Mouse (Mus musculus) liver, embryonic 16.5 days (tissue): ENCODE results near the gene Lrrtm4. TPM values are rescaled to one million over a fixed set of nuclear protein-coding genes. Genes with fewer than 3 reads are reported as not detected.

Experiments used
- ATAC-seq: fragments of 200-750 bp; cut with Nextera tagmentation; 2 replicates; pipeline ENCODE4 v1.8.0; 2017; ENCODE audit warnings: low read depth, mild to moderate bottlenecking, moderate number of reproducible peaks, moderate library complexity
- H3K27ac ChIP-seq: fragments of 300-500 bp; sonication (generic); 2 replicates; pipeline ENCODE4 v1.5.1; 2014; ENCODE audit warnings: mild to moderate bottlenecking, low read length
- H3K27me3 ChIP-seq: fragments of 300-500 bp; sonication (generic); 2 replicates; pipeline ENCODE4 v1.6.1; 2014; ENCODE audit warnings: low read depth, low read length, mixed read lengths; ENCODE audit not compliant: control insufficient read depth, insufficient read depth
- H3K36me3 ChIP-seq: fragments of 300-500 bp; sonication (generic); 2 replicates; pipeline ENCODE4 v1.6.1; 2014; ENCODE audit warnings: mild to moderate bottlenecking; ENCODE audit not compliant: control insufficient read depth, insufficient read depth
- H3K4me1 ChIP-seq: fragments of 300-500 bp; sonication (generic); 2 replicates; pipeline ENCODE4 v1.6.1; 2014; ENCODE audit warnings: low read depth, low read length, mixed read lengths; ENCODE audit not compliant: control insufficient read depth
- H3K4me2 ChIP-seq: fragments of 300-500 bp; sonication (generic); 2 replicates; pipeline ENCODE4 v1.6.1; 2014; ENCODE audit warnings: low read depth, low read length, mixed read lengths
- H3K4me3 ChIP-seq: fragments of 300-500 bp; sonication (generic); 2 replicates; pipeline ENCODE4 v1.5.1; 2014; ENCODE audit warnings: low read depth, mild to moderate bottlenecking, low read length
- H3K9ac ChIP-seq: fragments of 300-500 bp; sonication (generic); 2 replicates; pipeline ENCODE4 v1.6.1; 2014; ENCODE audit warnings: low read depth, low read length
- H3K9me3 ChIP-seq: fragments of 300-500 bp; sonication (generic); replicated peaks from 2 replicates; pipeline ENCODE4 v1.6.1; 2016; ENCODE audit warnings: low read length; ENCODE audit not compliant: control insufficient read depth
- WGBS: fragments of 180-500 bp; shearing (Covaris S2); extraction: QIAGEN DNeasy Blood & Tissue Kit; methylation state at CpG from one replicate; pipeline ENCODE4 v1.1.7; 2014; ENCODE audit not compliant: insufficient replicate concordance; 5-methylcytosine and 5-hydroxymethylcytosine counted together
- polyA plus RNA-seq: library from polyadenylated mRNA; unstranded; fragments of >200 nt; fragmentation: Nextera tagmentation; extraction: Ambion mirVana; gene quantifications from 2 replicates; pipeline ENCODE4 v1.2.1, GENCODE M21; 2015

The Lrrtm4 gene
- polyA plus RNA-seq, 1 experiment from 2014 or later: not detected

DNA sequence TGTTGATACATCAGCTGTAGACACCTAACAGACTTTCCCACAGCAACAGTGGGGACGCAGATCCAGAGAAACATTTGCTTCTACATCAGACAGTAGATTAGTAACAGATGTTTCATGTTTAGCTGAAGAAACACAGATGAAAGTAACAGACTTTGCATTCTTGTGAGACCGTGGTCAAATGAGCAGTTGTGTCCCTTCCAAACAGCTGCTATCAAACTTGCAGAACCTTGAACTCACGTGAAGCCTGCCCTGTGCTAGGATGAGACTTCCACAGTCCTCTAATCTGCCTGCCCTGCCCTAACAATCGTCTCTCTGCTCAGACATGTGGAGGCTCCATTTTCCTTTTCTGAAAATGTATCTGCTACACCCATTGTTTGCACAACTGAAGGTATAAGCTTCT is 245.3 kb downstream of the Lrrtm4 start:
- H3K27me3 ChIP-seq: no peaks in the 10 kb centered on the region
- ATAC-seq: no peak
- no peak overlapping the region for H3K4me3 ChIP-seq
- H3K4me1 ChIP-seq: no peaks in the 10 kb centered on the region
- H3K4me2 ChIP-seq: no peak overlapping the region
- no peaks in the 10 kb centered on the region for H3K36me3 ChIP-seq
- no peak overlapping the region for H3K9ac ChIP-seq
- 46% methylated on average over 4 of the region's 4 CpGs for WGBS
- H3K9me3 ChIP-seq: no peaks in the 10 kb centered on the region
- no peak overlapping the region for H3K27ac ChIP-seq

DNA sequence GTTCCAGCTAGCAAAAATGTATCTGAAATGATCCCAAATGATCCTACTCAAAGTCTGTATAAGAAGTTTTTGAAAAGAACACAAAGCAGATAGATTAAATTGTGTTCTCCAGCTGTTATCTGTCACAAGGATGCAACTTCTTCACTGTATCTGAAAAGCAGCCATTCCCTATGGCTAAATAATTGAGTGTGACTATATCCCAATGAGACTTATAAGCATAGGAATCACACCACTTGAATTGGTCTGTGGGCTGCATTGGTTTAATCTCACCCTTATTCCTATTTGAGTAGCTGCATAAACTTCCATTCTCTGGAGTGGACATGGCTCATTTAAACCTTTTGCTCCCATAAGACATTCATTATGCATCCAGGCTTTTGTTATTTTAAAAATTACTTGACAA is 245.9 kb downstream of the Lrrtm4 start:
- H3K4me1 ChIP-seq: no peaks in the 10 kb centered on the region
- H3K9me3 ChIP-seq: no peaks in the 10 kb centered on the region
- H3K27me3 ChIP-seq: no peaks in the 10 kb centered on the region
- H3K4me3 ChIP-seq: no peak overlapping the region
- no peaks in the 10 kb centered on the region for H3K36me3 ChIP-seq
- H3K4me2 ChIP-seq: no peak overlapping the region
- ATAC-seq: no peak
- H3K9ac ChIP-seq: no peak overlapping the region
- H3K27ac ChIP-seq: no peak overlapping the region

DNA sequence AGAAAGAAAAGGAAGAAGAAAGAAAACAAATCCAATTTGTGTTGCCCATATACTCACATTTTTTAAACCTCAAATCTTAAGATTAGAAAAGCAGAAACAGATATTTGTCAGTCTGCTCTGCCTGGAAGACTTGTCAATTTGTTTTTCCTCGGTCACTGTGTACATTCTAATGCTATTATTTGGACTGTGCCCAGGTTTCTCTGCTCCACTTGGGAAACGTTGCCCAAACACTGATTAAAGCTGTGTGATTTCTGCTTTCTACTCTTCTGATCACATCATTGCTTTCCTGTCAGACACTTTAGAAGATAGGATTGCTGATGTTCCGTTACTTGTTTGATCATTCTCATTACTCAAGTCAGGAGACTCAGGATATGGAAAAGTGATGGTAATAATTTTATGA is 247.1 kb downstream of the Lrrtm4 start:
- no peak overlapping the region for H3K9ac ChIP-seq
- H3K4me2 ChIP-seq: no peak overlapping the region
- H3K27ac ChIP-seq: no peak overlapping the region
- no peaks in the 10 kb centered on the region for H3K36me3 ChIP-seq
- no peaks in the 10 kb centered on the region for H3K27me3 ChIP-seq
- ATAC-seq: no peak
- H3K4me3 ChIP-seq: no peak overlapping the region
- 36% methylated on average over 3 of the region's 3 CpGs for WGBS
- H3K4me1 ChIP-seq: no peaks in the 10 kb centered on the region
- no peaks in the 10 kb centered on the region for H3K9me3 ChIP-seq

GRCm38 (mm10) chr6:80286968-80287367 is 268.3 kb downstream of the Lrrtm4 start:
- Histone ChIP-seq H3K36me3 (no peaks in the 10 kb centered on the region), H3K4me2 (no peak overlapping the region), H3K9me3 (no peaks in the 10 kb centered on the region), H3K27ac (no peak overlapping the region), H3K4me1 (no peaks in the 10 kb centered on the region), H3K9ac (no peak overlapping the region), H3K4me3 (no peak overlapping the region), H3K27me3 (no peaks in the 10 kb centered on the region)
- 74% methylated on average over 1 of the region's 1 CpGs for WGBS
- ATAC-seq: no peak

- H3K36me3 ChIP-seq: no peaks in the 10 kb centered on the region
- H3K4me3 ChIP-seq: no peak overlapping the region
- H3K4me2 ChIP-seq: no peak overlapping the region
- no peaks in the 10 kb centered on the region for H3K27me3 ChIP-seq
- H3K9me3 ChIP-seq: no peaks in the 10 kb centered on the region
- H3K9ac ChIP-seq: no peak overlapping the region
- no peak; the same call in 1 of the 2 replicates for ATAC-seq
- H3K4me1 ChIP-seq: no peaks in the 10 kb centered on the region
- no peak overlapping the region for H3K27ac ChIP-seq
These were observed 283.2 kb downstream of the Lrrtm4 start for GRCm38 (mm10) chr6:80301871-80302270.

DNA sequence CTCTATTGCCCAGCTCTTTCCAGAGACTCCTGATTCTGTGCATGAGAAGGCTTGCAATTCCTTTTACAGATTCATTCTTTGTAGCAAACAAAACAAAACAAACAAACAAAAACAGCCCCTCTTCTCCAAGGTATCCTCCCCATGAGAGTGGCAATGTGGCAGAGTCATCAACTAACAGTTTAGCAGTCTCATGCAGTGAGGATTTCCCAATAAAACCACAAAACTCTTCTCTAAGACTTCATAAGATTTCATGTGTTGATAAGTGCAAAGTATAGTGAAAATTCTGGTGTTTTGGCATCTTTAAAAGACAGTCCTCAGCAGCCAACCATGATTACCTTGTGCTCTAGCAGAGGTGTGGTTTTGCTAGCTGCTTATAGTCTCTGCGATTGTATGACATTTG is 284.9 kb downstream of the Lrrtm4 start:
- Histone ChIP-seq H3K4me2 (no peak overlapping the region), H3K36me3 (no peaks in the 10 kb centered on the region), H3K4me1 (no peaks in the 10 kb centered on the region), H3K9me3 (no peaks in the 10 kb centered on the region), H3K27me3 (no peaks in the 10 kb centered on the region), H3K9ac (no peak overlapping the region), H3K27ac (no peak overlapping the region), H3K4me3 (no peak overlapping the region)
- WGBS: 59% methylated on average over 1 of the region's 1 CpGs
- no peak for ATAC-seq

GRCm38 (mm10) chr6:80328391-80328790 is 309.7 kb downstream of the Lrrtm4 start:
- Histone ChIP-seq H3K9me3 (no peaks in the 10 kb centered on the region), H3K4me2 (no peak overlapping the region), H3K4me3 (no peak overlapping the region), H3K36me3 (no peaks in the 10 kb centered on the region), H3K4me1 (no peaks in the 10 kb centered on the region), H3K27ac (no peak overlapping the region), H3K27me3 (no peaks in the 10 kb centered on the region), H3K9ac (no peak overlapping the region)
- WGBS: 56% methylated on average over 3 of the region's 3 CpGs
- ATAC-seq: no peak

DNA sequence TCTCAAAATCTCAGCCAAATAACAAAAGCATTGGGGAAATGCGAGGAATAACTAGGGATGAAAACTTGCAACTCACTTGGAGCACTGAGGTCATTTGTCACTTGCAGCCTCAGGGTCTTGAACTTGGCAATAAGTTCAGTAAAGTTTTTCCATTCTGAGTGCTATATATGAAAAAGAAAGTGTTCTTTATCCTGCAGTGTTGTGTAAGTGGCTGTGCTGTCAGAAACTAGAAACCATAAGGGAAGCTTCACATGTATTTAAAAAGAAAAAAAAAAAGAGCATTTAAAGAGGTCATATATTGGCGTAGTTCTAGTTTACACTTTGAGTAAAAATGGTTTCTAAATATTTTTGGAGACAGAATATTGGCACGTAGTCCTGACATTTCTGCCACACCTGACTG is 313.1 kb downstream of the Lrrtm4 start:
- no peak for ATAC-seq
- 60% methylated on average over 3 of the region's 3 CpGs for WGBS
- H3K9ac ChIP-seq: no peak overlapping the region
- H3K36me3 ChIP-seq: no peaks in the 10 kb centered on the region
- H3K4me1 ChIP-seq: no peaks in the 10 kb centered on the region
- H3K27ac ChIP-seq: no peak overlapping the region
- H3K4me3 ChIP-seq: no peak overlapping the region
- no peak overlapping the region for H3K4me2 ChIP-seq
- H3K27me3 ChIP-seq: no peaks in the 10 kb centered on the region
- no peaks in the 10 kb centered on the region for H3K9me3 ChIP-seq

- H3K36me3 ChIP-seq: no peaks in the 10 kb centered on the region
- no peak overlapping the region for H3K27ac ChIP-seq
- H3K4me2 ChIP-seq: no peak overlapping the region
- no peak for ATAC-seq
- no peak overlapping the region for H3K9ac ChIP-seq
- no peak overlapping the region for H3K4me3 ChIP-seq
- H3K27me3 ChIP-seq: no peaks in the 10 kb centered on the region
- no peaks in the 10 kb centered on the region for H3K4me1 ChIP-seq
- WGBS: 74% methylated on average over 1 of the region's 1 CpGs
- no peaks in the 10 kb centered on the region for H3K9me3 ChIP-seq
These were observed 333.6 kb downstream of the Lrrtm4 start for GRCm38 (mm10) chr6:80352307-80352706.

GRCm38 (mm10) chr6:80357092-80357491 is 338.4 kb downstream of the Lrrtm4 start:
- Histone ChIP-seq H3K27ac (no peak overlapping the region), H3K4me1 (no peaks in the 10 kb centered on the region), H3K36me3 (no peaks in the 10 kb centered on the region), H3K9ac (no peak overlapping the region), H3K4me2 (no peak overlapping the region), H3K4me3 (no peak overlapping the region), H3K9me3 (no peaks in the 10 kb centered on the region), H3K27me3 (no peaks in the 10 kb centered on the region)
- no peak for ATAC-seq
- WGBS: 17% methylated on average over 1 of the region's 1 CpGs
